Mouse (Mus musculus) limb, embryonic 12.5 days (tissue): ENCODE measurements at regions not wholly inside any gene's neighbourhood (a gene's known extent, or its start where the extent isn't known, plus 50 kb on each side); places are given as distances from the start of the nearest gene placed in this dataset.

Experiments
- ATAC-seq: fragments of 200-750 bp; cut with Nextera tagmentation; 2 replicates; pipeline ENCODE4 v1.8.0; 2017; ENCODE audit warnings: low read depth, moderate TSS enrichment; ENCODE audit not compliant: insufficient number of reproducible peaks, insufficient read depth, low FRiP score, low TSS enrichment
- H3K27ac ChIP-seq: fragments of 300-500 bp; sonication (generic); 2 replicates; pipeline ENCODE4 v1.5.1; 2016; ENCODE audit warnings: mild to moderate bottlenecking, moderate library complexity
- H3K27me3 ChIP-seq: fragments of 300-500 bp; sonication (generic); 2 replicates; pipeline ENCODE4 v1.6.1; 2016; ENCODE audit warnings: mild to moderate bottlenecking, moderate library complexity
- H3K36me3 ChIP-seq: fragments of 300-500 bp; sonication (generic); 2 replicates; pipeline ENCODE4 v1.6.1; 2016; ENCODE audit warnings: mild to moderate bottlenecking, moderate library complexity
- H3K4me1 ChIP-seq: fragments of 300-500 bp; sonication (generic); replicated peaks from 2 replicates; pipeline ENCODE4 v1.6.1; 2016
- H3K4me2 ChIP-seq: fragments of 300-500 bp; sonication (generic); 2 replicates; pipeline ENCODE4 v1.6.1; 2016; ENCODE audit warnings: mild to moderate bottlenecking, moderate library complexity
- H3K4me3 ChIP-seq: fragments of 300-500 bp; sonication (generic); replicated peaks from 2 replicates; pipeline ENCODE4 v1.5.1; 2016; ENCODE audit warnings: mild to moderate bottlenecking
- H3K9ac ChIP-seq: fragments of 300-500 bp; sonication (generic); replicated peaks from 2 replicates; pipeline ENCODE4 v1.6.1; 2016; ENCODE audit warnings: mild to moderate bottlenecking, moderate library complexity
- H3K9me3 ChIP-seq: fragments of 300-500 bp; sonication (generic); 2 replicates; pipeline ENCODE4 v1.6.1; 2016; ENCODE audit warnings: mild to moderate bottlenecking, moderate library complexity
- WGBS: fragments of 180-500 bp; shearing (Covaris S2); methylation state at CpG from one replicate; pipeline ENCODE4 v1.1.7; 2016; 5-methylcytosine and 5-hydroxymethylcytosine counted together

GRCm38 (mm10) chr14:108638291-108638690 lies 275.7 kb downstream of the Slitrk1 start:
- no peaks in the 10 kb centered on the region for H3K36me3 ChIP-seq
- H3K9me3 ChIP-seq = no peaks in the 10 kb centered on the region
- no peak overlapping the region for H3K4me3 ChIP-seq
- H3K4me2 ChIP-seq = no peak overlapping the region
- no peaks in the 10 kb centered on the region for H3K27me3 ChIP-seq
- no peak overlapping the region for H3K9ac ChIP-seq
- no peaks in the 10 kb centered on the region for H3K4me1 ChIP-seq
- H3K27ac ChIP-seq = no peak overlapping the region
- ATAC-seq = no peak
- 90% methylated on average over 2 of the region's 2 CpGs for WGBS

GRCm38 (mm10) chr14:108635266-108635665 lies 278.7 kb downstream of the Slitrk1 start:
- Histone ChIP-seq H3K9ac (no peak overlapping the region), H3K36me3 (no peaks in the 10 kb centered on the region), H3K9me3 (no peaks in the 10 kb centered on the region), H3K4me2 (no peak overlapping the region), H3K27ac (no peak overlapping the region), H3K4me1 (no peaks in the 10 kb centered on the region), H3K4me3 (no peak overlapping the region), H3K27me3 (no peaks in the 10 kb centered on the region)
- 89% methylated on average over 2 of the region's 2 CpGs for WGBS
- no peak for ATAC-seq

GRCm38 (mm10) chr14:108610028-108610427 lies 303.9 kb downstream of the Slitrk1 start:
- Histone ChIP-seq H3K9ac (no peak overlapping the region), H3K27ac (no peak overlapping the region), H3K4me3 (no peak overlapping the region), H3K9me3 (no peaks in the 10 kb centered on the region), H3K27me3 (no peaks in the 10 kb centered on the region), H3K4me2 (no peak overlapping the region), H3K4me1 (no peaks in the 10 kb centered on the region), H3K36me3 (no peaks in the 10 kb centered on the region)
- WGBS = 91% methylated on average over 1 of the region's 1 CpGs
- ATAC-seq = no peak
